Mouse (Mus musculus) lung, postnatal 0 days (tissue): ENCODE data around the gene Enox1. TPM values are rescaled to one million over a fixed set of nuclear protein-coding genes. Genes with fewer than 3 reads are reported as not detected.

ENCODE experiments used
- ATAC-seq: fragments of 200-750 bp; cut with Nextera tagmentation; 2 replicates; pipeline ENCODE4 v1.8.0; 2017; ENCODE audit warnings: moderate library complexity
- DNase-seq: peaks from one replicate; pipeline ENCODE4 v3.0.0-alpha.2; 2016; ENCODE audit warnings: low spot score
- H3K27ac ChIP-seq: fragments of 300-500 bp; sonication (generic); 2 replicates; pipeline ENCODE4 v1.5.1; 2014; ENCODE audit warnings: antibody characterized with exemption, mild to moderate bottlenecking, low read length, mixed read lengths
- H3K27me3 ChIP-seq: fragments of 300-500 bp; sonication (generic); replicated peaks from 2 replicates; pipeline ENCODE4 v1.6.1; 2014; ENCODE audit warnings: low read length, mixed read lengths; ENCODE audit not compliant: insufficient read depth
- H3K36me3 ChIP-seq: fragments of 300-500 bp; sonication (generic); 2 replicates; pipeline ENCODE4 v1.6.1; 2014; ENCODE audit warnings: low read length, mixed read lengths; ENCODE audit not compliant: insufficient read depth
- H3K4me1 ChIP-seq: fragments of 300-500 bp; sonication (generic); 2 replicates; pipeline ENCODE4 v1.6.1; 2014; ENCODE audit warnings: antibody characterized with exemption, low read depth, low read length, mixed read lengths; ENCODE audit not compliant: insufficient read depth
- H3K4me2 ChIP-seq: fragments of 300-500 bp; sonication (generic); replicated peaks from 2 replicates; pipeline ENCODE4 v1.6.1; 2014; ENCODE audit warnings: low read depth, mild to moderate bottlenecking, low read length, moderate library complexity, mixed read lengths
- H3K4me3 ChIP-seq: fragments of 300-500 bp; sonication (generic); 2 replicates; pipeline ENCODE4 v1.5.1; 2014; ENCODE audit warnings: low read depth, low read length
- H3K9ac ChIP-seq: fragments of 300-500 bp; sonication (generic); replicated peaks from 2 replicates; pipeline ENCODE4 v1.6.1; 2014; ENCODE audit warnings: low read depth, mild to moderate bottlenecking
- H3K9me3 ChIP-seq: fragments of 300-500 bp; sonication (generic); 2 replicates; pipeline ENCODE4 v1.6.1; 2016; ENCODE audit warnings: low read length, mixed read lengths
- CTCF ChIP-seq: IDR thresholded peaks from 2 replicates; pipeline ENCODE4 v1.5.1; 2016; ENCODE audit warnings: antibody characterized with exemption, mild to moderate bottlenecking
- EP300 ChIP-seq: IDR thresholded peaks from 2 replicates; pipeline ENCODE4 v1.6.1; 2016; ENCODE audit warnings: antibody characterized with exemption, mild to moderate bottlenecking, control low read depth
- WGBS: fragments of 180-500 bp; shearing (Covaris S2); extraction: QIAGEN DNeasy Blood & Tissue Kit; methylation state at CpG from one replicate; pipeline ENCODE4 v1.1.7; 2014; 5-methylcytosine and 5-hydroxymethylcytosine counted together
- polyA plus RNA-seq: library from polyadenylated mRNA; unstranded; fragments of >200 nt; fragmentation: Nextera tagmentation; extraction: Ambion mirVana; gene quantifications from 2 replicates; pipeline ENCODE4 v1.2.1, GENCODE M21; 2015

Gene Enox1
- polyA plus RNA-seq, 1 experiment from 2014 or later, result 1.5 TPM

GRCm38 (mm10) chr14:77258186-77258585, 101.6 kb downstream of the Enox1 start:
- Histone ChIP-seq H3K9me3 (no peaks in the 10 kb centered on the region), H3K9ac (no peak overlapping the region), H3K4me3 (no peak overlapping the region), H3K36me3 (no peaks in the 10 kb centered on the region), H3K4me1 (no peaks in the 10 kb centered on the region), H3K4me2 (no peak overlapping the region), H3K27ac (no peak overlapping the region), H3K27me3 (no peaks in the 10 kb centered on the region)
- no peak for TF ChIP-seq CTCF
- TF ChIP-seq EP300, result no peak
- ATAC-seq, result no peak
- DNase-seq, result no peak
- 51% methylated on average over 4 of the region's 4 CpGs for WGBS

DNA sequence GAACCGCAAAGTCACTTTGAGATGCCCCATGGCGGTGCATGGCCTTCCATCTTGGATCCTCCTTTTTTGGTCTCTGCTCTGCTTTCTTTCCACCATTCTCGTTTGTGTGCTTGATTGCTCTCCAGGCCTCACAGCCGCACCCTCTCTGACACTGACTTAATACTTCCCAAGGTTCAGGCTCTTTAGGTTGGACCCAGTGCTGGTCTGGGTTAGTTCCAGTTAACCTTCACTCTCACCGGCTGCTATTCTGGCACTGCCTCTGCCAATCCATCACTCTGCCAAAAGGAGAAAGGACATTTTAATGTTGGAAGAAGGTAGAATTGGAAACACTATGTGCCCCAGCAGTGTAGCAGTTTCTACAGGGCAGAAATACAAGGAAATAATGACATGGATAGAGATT, 103.1 kb downstream of the Enox1 start:
- Histone ChIP-seq H3K4me3 (no peak overlapping the region), H3K4me1 (no peaks in the 10 kb centered on the region), H3K27ac (no peak overlapping the region), H3K9me3 (no peaks in the 10 kb centered on the region), H3K9ac (no peak overlapping the region), H3K4me2 (no peak overlapping the region), H3K27me3 (no peaks in the 10 kb centered on the region), H3K36me3 (no peaks in the 10 kb centered on the region)
- TF ChIP-seq CTCF, result no peak
- no peak for TF ChIP-seq EP300
- ATAC-seq, result no peak
- DNase-seq, result no peak
- WGBS, result 81% methylated on average over 5 of the region's 5 CpGs

GRCm38 (mm10) chr14:77260107-77260506, 103.5 kb downstream of the Enox1 start:
- TF ChIP-seq EP300 (no peak), CTCF (no peak)
- Histone ChIP-seq H3K4me2 (no peak overlapping the region), H3K4me1 (no peaks in the 10 kb centered on the region), H3K36me3 (no peaks in the 10 kb centered on the region), H3K27me3 (no peaks in the 10 kb centered on the region), H3K27ac (no peak overlapping the region), H3K4me3 (no peak overlapping the region), H3K9me3 (no peaks in the 10 kb centered on the region), H3K9ac (no peak overlapping the region)
- ATAC-seq (no peak), DNase-seq (no peak)
- WGBS, result 51% methylated on average over 4 of the region's 4 CpGs

- DNase-seq (no peak), ATAC-seq (no peak)
- H3K4me2 ChIP-seq, result no peak overlapping the region
- H3K27me3 ChIP-seq, result no peaks in the 10 kb centered on the region
- H3K9me3 ChIP-seq, result no peaks in the 10 kb centered on the region
- WGBS, result 62% methylated on average over 17 of the region's 17 CpGs
- TF ChIP-seq CTCF, result no peak
- TF ChIP-seq EP300, result no peak
- H3K27ac ChIP-seq, result no peak overlapping the region
- no peaks in the 10 kb centered on the region for H3K36me3 ChIP-seq
- H3K9ac ChIP-seq, result no peak overlapping the region
- no peak overlapping the region for H3K4me3 ChIP-seq
- no peaks in the 10 kb centered on the region for H3K4me1 ChIP-seq
These were observed 110.5 kb downstream of the Enox1 start for GRCm38 (mm10) chr14:77266805-77267771.

GRCm38 (mm10) chr14:77272248-77272930, 115.8 kb downstream of the Enox1 start:
- no peak for ATAC-seq
- 63% methylated on average over 12 of the region's 12 CpGs for WGBS
- H3K4me2 ChIP-seq, result no peak overlapping the region

GRCm38 (mm10) chr14:77272931-77273446, 116.4 kb downstream of the Enox1 start:
- H3K9me3 ChIP-seq, result no peaks in the 10 kb centered on the region
- ATAC-seq (no peak), DNase-seq (no peak)
- no peaks in the 10 kb centered on the region for H3K4me1 ChIP-seq
- TF ChIP-seq CTCF (no peak), EP300 (no peak)
- WGBS, result 58% methylated on average over 13 of the region's 13 CpGs
- no peak overlapping the region for H3K4me2 ChIP-seq
- no peaks in the 10 kb centered on the region for H3K36me3 ChIP-seq
- no peak overlapping the region for H3K4me3 ChIP-seq
- no peak overlapping the region for H3K9ac ChIP-seq
- H3K27ac ChIP-seq, result no peak overlapping the region
- no peaks in the 10 kb centered on the region for H3K27me3 ChIP-seq

More at GRCm38 (mm10) chr14:77272248-77272930, 115.8 kb downstream of the Enox1 start:
- Histone ChIP-seq H3K4me3 (no peak overlapping the region), H3K27ac (no peak overlapping the region), H3K36me3 (no peaks in the 10 kb centered on the region), H3K9me3 (no peaks in the 10 kb centered on the region), H3K4me1 (no peaks in the 10 kb centered on the region), H3K9ac (no peak overlapping the region), H3K27me3 (no peaks in the 10 kb centered on the region)
- DNase-seq, result no peak
- TF ChIP-seq EP300 (no peak), CTCF (no peak)
